Mouse (Mus musculus) CD8-positive naive resting alpha-beta T cell, adult 2 months (primary cell): ENCODE data around the gene Kap.
"Not testable (repeated sequence)": the region's sequence is repeated elsewhere in the genome, so short reads cannot be mapped to it uniquely, and the experiment has no call there.

Experiments used
- DNase-seq, 2 experiments: peaks; one replicate each; pipeline ENCODE4 v3.0.0; 2022; ENCODE audit warnings: low read depth in 2 of 2, low spot score in 2 of 2

Gene Kap

DNA sequence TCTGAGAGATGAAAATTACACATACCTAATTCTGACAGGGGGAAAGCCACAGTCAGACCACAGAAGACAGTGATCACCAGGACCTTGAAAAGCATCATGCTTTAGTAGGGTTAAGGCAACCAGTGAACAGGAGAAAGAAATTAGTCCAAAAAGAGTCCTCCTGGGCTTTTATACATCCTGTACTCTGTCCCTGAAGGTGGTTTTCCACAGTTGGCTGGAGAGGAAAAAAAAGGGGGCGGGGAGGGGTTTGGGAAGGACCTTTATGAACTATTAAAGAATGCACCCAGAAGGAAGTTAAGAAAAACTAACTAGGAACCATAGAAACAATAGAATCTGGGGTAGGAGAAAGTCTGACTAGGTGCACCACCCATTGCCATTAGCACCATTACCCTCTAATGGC, at the start of gene Kap:
Gene Kap, minus strand, starts transcription at position 237 of the 400 bp plus-strand sequence.
- DNase-seq: no peak

DNA sequence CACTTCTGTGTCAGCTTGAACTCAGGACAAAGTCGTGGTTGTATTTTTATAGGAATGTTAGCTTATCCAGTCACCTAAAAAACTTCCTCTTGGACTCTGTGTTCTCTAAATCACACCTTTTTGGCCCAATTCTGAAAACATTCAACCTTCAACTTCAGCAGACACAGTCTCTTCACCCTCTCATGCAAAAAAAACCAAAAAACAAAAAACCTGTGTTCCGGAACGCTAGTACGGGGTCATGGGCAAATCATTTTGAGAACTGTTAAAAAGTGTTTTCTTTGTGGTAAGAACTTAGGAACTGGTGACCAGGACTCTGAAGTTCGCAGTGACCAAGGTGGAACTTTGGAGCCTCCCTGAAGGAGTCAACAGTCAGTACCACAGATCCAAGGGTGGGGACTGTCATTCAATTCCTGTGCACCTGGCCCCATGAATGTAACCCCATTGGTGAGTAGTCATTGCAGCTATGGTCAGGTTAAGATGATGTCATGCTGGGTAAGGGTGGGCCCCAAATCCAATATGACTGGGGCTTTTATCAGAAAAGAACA, 32.4 kb upstream of the Kap start:
- DNase-seq: no peak

DNA sequence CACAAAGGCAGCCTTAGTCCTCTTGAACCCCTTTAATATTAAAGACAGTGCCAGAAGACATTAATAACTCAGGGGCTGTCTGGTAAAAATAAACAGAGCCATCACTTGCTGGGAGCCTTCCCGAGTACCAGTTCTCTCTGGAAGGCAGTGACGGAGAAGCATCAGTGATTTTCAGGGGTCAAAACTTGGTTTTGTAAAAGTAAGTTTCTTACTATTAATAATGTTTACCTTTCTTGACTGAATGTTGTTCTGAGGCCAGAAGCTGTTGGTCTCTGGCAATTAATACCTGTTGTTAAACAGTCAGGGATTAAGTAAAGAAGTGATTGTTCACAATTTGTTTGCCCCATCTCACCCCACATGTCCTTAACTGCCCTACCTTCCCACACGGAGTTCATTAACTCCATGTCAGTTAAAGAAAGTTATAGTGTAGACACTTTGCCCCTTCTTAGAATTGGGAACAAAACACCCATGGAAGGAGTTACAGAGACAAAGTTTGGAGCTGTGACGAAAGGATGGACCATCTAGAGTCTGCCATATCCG, 30.0 kb upstream of the Kap start:
- no peak for DNase-seq

DNA sequence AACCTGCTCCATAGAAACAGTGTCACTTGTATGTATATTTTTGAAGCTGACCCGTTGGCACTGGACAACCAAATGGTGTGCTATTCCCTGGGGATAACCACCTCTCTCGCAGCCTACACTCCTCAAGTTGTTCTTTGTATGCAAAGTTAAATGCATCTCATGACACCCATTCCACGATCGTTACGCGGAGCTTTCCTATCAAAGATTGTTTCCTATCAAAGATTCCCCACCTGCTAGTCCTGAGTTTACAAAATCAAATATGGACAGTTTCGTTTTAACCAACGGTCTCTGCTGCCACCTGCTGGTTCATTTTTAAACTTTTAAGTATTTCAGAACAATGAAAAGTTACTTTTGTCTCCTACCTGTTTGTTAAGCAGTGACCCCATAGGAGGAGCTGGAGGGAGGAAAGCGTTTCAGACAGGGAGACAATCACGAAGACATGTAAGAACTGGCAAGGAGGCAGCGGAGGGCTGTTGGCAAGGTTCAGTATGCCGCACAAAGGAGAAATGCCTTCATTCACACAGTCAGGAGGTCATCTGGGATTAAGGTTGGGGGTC, 22.4 kb upstream of the Kap start:
- no peak for DNase-seq

DNA sequence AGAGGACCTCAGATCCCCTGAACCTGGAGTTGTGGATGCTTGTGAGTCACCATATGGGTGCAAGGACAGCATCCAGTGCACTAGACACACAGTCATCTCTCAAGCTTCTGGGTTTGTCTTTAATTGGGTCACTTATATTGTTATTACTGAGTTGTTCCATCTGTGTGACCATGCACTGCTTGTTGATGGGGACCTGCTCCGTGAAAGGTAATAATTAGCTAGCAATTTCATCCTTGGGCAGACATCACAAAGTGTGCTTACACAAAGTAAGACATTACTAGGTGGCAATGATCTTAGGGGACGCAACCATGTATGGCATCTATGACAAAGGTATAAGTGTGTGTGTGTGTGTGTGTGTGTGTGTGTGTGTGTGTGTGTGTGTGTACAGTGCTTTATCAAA, 19.1 kb upstream of the Kap start:
- no peak for DNase-seq

DNA sequence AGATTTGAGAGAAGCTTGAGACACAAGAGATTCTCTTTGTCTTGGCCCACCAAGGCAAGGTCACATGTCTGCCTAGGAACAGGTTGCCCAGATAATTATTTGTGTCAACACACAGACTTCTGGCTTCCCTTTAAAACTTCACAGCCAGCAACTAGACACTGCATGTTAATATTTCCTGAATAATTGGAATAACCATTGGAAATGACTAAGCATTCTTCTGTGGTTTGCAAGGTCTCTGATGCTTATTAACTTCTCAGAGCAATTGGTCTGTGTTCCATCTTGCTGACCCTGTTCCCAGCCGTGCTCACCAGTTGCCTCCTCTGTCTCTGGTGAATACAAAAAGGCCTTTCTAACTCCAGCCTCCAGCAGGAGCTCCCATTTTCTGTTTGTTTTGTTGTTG, 17.6 kb upstream of the Kap start:
- no peak for DNase-seq

DNA sequence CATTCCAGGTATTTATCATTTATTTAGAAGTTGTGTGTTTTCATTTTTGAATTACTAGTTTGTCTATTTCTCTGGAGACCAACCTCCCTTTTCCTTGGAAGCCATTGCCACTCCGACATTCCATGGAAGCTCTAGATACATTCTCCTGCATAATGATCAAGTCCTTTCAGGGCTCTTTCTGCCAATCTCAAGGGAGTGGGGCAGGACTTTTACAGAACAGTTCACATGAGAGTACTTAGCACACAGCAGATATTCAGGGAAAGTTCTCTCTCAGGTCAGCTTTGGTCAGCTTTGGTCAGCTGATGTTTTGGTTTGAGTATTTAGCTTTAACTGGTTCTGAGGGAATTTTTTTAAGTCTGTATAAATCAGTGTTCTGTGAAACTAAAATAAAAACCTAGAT, 14.8 kb upstream of the Kap start:
- DNase-seq: no peak

DNA sequence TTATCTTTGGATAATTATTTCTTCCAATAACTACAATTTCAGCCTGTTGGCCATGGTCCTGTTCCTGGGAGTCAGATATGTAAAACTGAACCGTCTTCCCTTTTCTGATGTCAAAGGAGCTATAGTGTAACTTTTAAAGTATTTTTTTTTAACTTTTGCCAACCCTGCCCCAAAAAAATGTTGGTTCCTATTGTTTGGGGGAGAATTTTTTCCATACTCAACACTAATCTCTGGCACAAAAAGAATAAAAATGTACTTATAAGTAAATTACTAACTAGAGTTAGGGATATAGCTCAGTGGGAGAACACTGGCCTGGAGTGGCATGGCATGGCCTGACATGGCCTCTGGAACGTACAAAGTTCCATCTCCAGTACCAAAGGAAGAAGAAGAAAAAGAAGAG, 2.3 kb upstream of the Kap start:
- no peak for DNase-seq

DNA sequence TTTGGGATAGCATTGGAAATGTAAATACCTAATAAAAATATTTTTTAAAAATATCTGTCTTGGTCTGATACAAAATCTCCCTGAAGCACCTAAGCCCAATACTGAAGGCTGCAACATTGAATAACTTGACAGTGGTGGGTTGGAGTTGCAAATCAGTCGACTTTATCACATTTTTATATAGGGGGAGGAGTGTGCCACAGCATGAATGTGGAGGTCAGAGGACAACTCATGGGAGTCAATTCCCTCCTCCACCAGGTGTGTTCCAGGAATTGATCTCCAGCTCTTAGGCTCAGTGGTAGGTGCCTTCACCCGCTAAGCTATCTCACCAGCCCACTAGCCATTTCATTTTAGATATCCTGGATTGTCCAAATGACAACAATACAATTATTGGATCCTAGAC, 4.2 kb downstream of the Kap start:
- DNase-seq: no peak

DNA sequence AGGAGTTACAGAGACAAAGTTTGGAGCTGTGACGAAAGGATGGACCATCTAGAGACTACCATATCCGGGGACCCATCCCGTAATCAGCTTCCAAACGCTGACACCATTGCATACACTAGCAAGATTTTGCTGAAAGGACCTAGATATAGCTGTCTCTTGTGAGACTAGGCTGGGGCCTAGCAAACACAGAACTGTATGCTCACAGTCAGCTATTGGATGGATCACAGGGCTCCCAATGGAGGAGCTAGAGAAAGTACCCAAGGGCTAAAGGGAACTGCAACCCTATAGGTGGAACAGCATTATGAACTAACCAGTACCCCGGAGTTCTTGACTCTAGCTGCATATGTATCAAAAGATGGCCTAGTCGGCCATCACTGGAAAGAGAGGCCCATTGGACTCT, 4.7 kb downstream of the Kap start:
- not testable (repeated sequence) for DNase-seq

DNA sequence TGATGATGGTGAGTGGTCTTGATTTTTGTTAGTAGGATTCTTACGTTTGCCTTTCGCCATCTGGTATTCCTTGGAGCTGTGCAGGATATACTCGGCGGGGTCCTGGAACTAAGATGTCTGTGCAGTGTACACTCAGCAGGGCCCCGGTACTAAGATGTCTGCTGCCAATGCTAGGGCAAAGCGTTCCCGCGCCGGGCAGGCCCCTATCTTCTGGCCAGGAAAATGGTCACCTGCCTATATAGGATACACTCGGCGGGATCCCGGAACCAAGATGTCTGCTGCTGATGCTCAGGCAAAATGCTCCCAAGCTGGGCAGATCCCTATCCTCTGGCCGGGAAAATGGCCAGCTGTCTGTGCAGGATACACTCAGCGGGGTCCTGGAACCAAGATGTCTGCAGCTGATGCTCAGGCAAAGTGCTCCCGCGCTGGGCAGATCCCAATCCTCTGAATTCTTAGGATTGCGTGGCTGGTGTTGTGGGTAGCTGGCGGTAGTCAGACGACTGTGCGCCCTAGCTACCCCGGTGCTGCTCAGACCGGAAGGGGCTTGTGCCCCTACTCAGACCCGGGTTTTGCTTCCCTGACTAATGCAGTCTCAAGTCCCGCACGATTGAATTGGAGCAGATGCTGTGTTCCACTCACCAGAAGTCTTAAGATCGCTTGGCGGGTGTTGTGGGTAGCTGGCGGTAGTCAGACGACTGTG, 15.1 kb downstream of the Kap start:
- DNase-seq: not testable (repeated sequence)

DNA sequence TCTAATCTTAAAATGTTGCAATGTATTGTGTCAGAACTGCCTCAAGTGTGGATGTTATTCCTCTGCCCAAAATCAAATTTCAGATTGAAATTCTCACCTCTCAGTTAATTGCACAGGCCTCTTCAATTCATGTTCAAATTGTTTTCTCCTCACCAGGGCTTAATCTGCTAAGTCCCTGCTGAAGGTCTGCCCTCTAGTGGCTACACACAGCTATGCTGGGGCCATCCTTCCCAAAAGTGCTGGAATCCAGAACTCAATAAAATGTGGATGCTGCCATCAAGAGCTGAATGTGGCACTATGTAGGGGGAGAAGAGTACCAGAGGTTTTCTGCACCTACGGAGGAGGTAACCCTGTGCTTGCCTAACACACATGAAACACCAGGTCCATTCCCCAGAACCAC, 41.2 kb downstream of the Kap start:
- DNase-seq: no peak
